8 mouse cellular contexts compared by ENCODE assay signal in genomic region chr12:28635535-28636476, GRCm38 (mm10). TPM values are rescaled to one million over a fixed set of nuclear protein-coding genes. Genes with fewer than 3 reads are reported as not detected.
DNase-seq lines count a peak whose midpoint lies in the region; ATAC-seq and TF ChIP-seq lines count a peak whose summit lies in the region.

Gene Rps7, minus strand, starts transcription at chr12:28635953.

- peak within 1 kb of the TSS; percentile 71 for H3K4me2 ChIP-seq in hindbrain, postnatal 0 days (ENCODE audit: low read depth, low read length)

- 6% methylated on average over 68 of the region's 69 CpGs for WGBS in hindbrain, postnatal 0 days

- peak; percentile 96 for DNase-seq in ZHBTc4 (ENCODE audit: low read depth, low spot score)
- DNase-seq in gastrocnemius, adult 2 months, result peak; percentile 93
- DNase-seq in hindbrain, postnatal 0 days (ENCODE audit: low spot score), result peak; percentile 96
- peak; percentile 92 to 93 for DNase-seq in left cerebral cortex, adult 2 months (ENCODE audit: extremely low spot score in 1 of 2, low spot score in 2 of 2)
- peak; percentile 93 to 94 for DNase-seq in right cerebral cortex, adult 2 months (ENCODE audit: low spot score in 2 of 2)
- peak; percentile 93 for DNase-seq in urinary bladder, postnatal 14 days (ENCODE audit: low spot score)

- H3K36me3 ChIP-seq in hindbrain, postnatal 0 days (ENCODE audit: insufficient read depth, low read length), result peaks cover 28% of the 10 kb centered on the region

- no peak; the same call in 1 of the 2 replicates for TF ChIP-seq CTCF in gastrocnemius, adult 2 months (IDR thresholded peaks at IDR 0.05)
- TF ChIP-seq CTCF in hindbrain, postnatal 0 days (IDR thresholded peaks at IDR 0.05; ENCODE audit: low read depth), result no peak
- TF ChIP-seq CTCF in left cerebral cortex, adult 2 months (IDR thresholded peaks at IDR 0.05), result no peak

- H3K4me3 ChIP-seq in gastrocnemius, adult 2 months, result peak within 1 kb of the TSS; percentile 79
- H3K4me3 ChIP-seq in hindbrain, postnatal 0 days (ENCODE audit: low read length), result peak within 1 kb of the TSS; percentile 77
- H3K4me3 ChIP-seq in left cerebral cortex, adult 2 months, result peak within 1 kb of the TSS; percentile 79

- H3K27ac ChIP-seq in gastrocnemius, adult 2 months, result peak within 1 kb of the TSS; percentile 92
- H3K27ac ChIP-seq in hindbrain, postnatal 0 days, result peak within 1 kb of the TSS; percentile 95
- H3K27ac ChIP-seq in left cerebral cortex, adult 2 months, result peak within 1 kb of the TSS; percentile 90

- H3K27me3 ChIP-seq in hindbrain, postnatal 0 days (ENCODE audit: insufficient read depth, low read length), result no peaks in the 10 kb centered on the region

- peaks cover 8% of the 10 kb centered on the region for H3K4me1 ChIP-seq in hindbrain, postnatal 0 days (ENCODE audit: insufficient read depth, low read length)

- H3K9ac ChIP-seq in hindbrain, postnatal 0 days (replicated peaks; ENCODE audit: low read length), result peak within 1 kb of the TSS; percentile 94

- ATAC-seq in common myeloid progenitor, adult 5-6 weeks (replicated peaks; ENCODE audit: low read depth, poor library complexity, severe bottlenecking), result peak; percentile 95
- peak; percentile 98 for ATAC-seq in hindbrain, postnatal 0 days
- ATAC-seq in megakaryocyte, adult 5-6 weeks (ENCODE audit: poor library complexity, severe bottlenecking), result peak; percentile 97

- H3K9me3 ChIP-seq in hindbrain, postnatal 0 days (ENCODE audit: low read length), result no peaks in the 10 kb centered on the region

- intact Hi-C loops in gastrocnemius, adult 2 months (cut with DNase I), result loop anchor here (5.0 kb wide), 2 partner anchors 116 to 656 kb away; partner anchors contain the start of genes Eipr1 and Trappc12
- intact Hi-C loops in left cerebral cortex, adult 2 months (cut with DNase I), result loop anchor here (1.0 to 5.0 kb wide), 3 partner anchors 13 to 114 kb away; partner anchors contain the start of genes Rnaseh1 and Trappc12

RNA-seq across cellular contexts. Expression of gene Rps7, which starts in this region (rescaled TPM):
- total RNA-seq in common myeloid progenitor, adult 5-6 weeks (2017), result 5,654 and 5,856 TPM in 2 replicates
- 100 to 1,000 TPM; 152 to 244 TPM for total RNA-seq in gastrocnemius, adult 2 months (2021)
- 609 and 851 TPM in 2 replicates for total RNA-seq in hindbrain, postnatal 0 days (2014; rRNA removed)
- 533 and 549 TPM in 2 replicates for polyA plus RNA-seq in hindbrain, postnatal 0 days (2015; fragmentation: Nextera tagmentation; extraction: Ambion mirVana)
- total RNA-seq in left cerebral cortex, adult 2 months (2021), result 100 to 1,000 TPM; 246 to 270 TPM
- 1,498 and 1,642 TPM in 2 replicates for total RNA-seq in megakaryocyte, adult 5-6 weeks (2015)
- total RNA-seq in megakaryocyte, adult 5-6 weeks (2017), result 2,690 and 2,962 TPM in 2 replicates

Comparison
In these comparisons a context has a peak if more than half of its experiments do, and no peak if none do; other contexts are left out.
1. Peak in every context shown above with its lines: DNase-seq, ATAC-seq, H3K4me3 ChIP-seq and H3K27ac ChIP-seq.